Comparison of ENCODE assay signal across 8 mouse cellular contexts in the genomic region with DNA sequence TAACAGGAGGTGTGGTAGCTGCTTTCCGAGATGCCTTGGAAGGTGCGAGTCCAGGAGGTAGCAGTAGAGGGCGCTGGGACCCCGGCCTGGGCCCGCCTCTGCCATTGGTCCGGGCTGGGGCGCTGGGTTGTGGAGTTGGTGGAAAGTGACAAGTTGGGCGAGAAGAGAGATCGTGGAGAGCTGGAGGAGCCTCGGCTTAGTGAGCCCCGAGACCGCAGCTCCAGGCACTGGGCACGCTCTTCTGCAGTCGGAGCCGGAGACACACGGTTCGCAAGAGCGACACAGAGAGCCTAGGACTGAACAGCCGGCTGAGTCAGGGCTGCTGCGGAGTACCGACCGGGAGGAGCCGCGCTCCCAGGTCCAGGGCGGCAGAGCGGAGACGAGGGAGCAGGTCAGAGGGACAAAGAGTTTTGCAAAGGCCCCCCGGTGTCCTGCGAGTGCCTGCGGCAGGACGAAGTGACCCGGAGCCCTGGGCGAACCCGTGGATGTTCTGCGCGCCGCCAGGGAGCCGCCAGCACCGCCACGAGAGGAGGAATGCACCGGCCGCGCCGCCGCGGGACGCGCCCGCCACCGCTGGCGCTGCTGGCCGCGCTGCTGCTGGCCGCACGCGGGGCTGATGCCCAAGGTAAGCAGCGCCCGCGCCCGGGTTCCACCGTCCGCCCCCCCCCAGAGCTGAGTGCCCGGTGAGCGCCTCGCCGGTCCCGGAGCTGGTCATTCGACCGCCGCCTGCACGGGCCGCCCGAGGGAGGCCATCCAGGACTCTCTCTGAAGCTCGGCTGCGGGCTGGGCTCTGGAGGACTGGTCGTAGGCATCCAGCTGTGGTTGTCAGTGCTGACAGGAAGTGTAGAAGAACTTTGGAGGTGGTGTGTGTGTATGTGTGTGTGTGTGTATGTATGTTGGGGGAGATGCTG. TPM values are rescaled to one million over a fixed set of nuclear protein-coding genes. Genes with fewer than 3 reads are reported as not detected.
A peak's percentile ranks its signal among the peaks of the same experiment; 100 is the strongest.
DNase-seq lines count a peak whose midpoint lies in the region; ATAC-seq and TF ChIP-seq lines count a peak whose summit lies in the region.

A gene (plus strand): TSS at position 107 of the 911 bp plus-strand sequence.

- peak; percentile 47 for ATAC-seq in CD4-positive, CD25-positive, alpha-beta regulatory T cell, adult 4 months
- ATAC-seq in forebrain, embryonic 14.5 days: peak; percentile 90
- peak; percentile 74 for ATAC-seq in liver, embryonic 13.5 days (ENCODE audit: low read depth)
- ATAC-seq in neural tube, embryonic 11.5 days (ENCODE audit: insufficient read depth, low FRiP score, low TSS enrichment): peak; percentile 88
- ATAC-seq in stomach, postnatal 0 days (ENCODE audit: low FRiP score, low TSS enrichment): peak; percentile 88

- H3K27ac ChIP-seq in forebrain, embryonic 14.5 days (ENCODE audit: low read depth, low read length): peak within 1 kb of the TSS; percentile 33; the same call in 1 of the 2 replicates
- no peak within 1 kb of the TSS for H3K27ac ChIP-seq in liver, embryonic 13.5 days
- peak within 1 kb of the TSS; percentile 35; the same call in 1 of the 2 replicates for H3K27ac ChIP-seq in neural tube, embryonic 11.5 days (ENCODE audit: low read depth, low read length)
- peak within 1 kb of the TSS; percentile 82 for H3K27ac ChIP-seq in stomach, postnatal 0 days (replicated peaks)

- no peaks in the 10 kb centered on the region for H3K36me3 ChIP-seq in forebrain, embryonic 14.5 days (ENCODE audit: control insufficient read depth, insufficient read depth, low read length)
- no peaks in the 10 kb centered on the region for H3K36me3 ChIP-seq in liver, embryonic 13.5 days
- H3K36me3 ChIP-seq in neural tube, embryonic 11.5 days (ENCODE audit: control insufficient read depth, insufficient read depth, low read length): no peaks in the 10 kb centered on the region
- no peaks in the 10 kb centered on the region for H3K36me3 ChIP-seq in stomach, postnatal 0 days (ENCODE audit: control insufficient read depth, insufficient read depth, low read length)

- H3K4me3 ChIP-seq in forebrain, embryonic 14.5 days (ENCODE audit: low read depth, low read length): peak within 1 kb of the TSS; percentile 57
- H3K4me3 ChIP-seq in liver, embryonic 13.5 days (replicated peaks): peak within 1 kb of the TSS; percentile 56
- H3K4me3 ChIP-seq in neural tube, embryonic 11.5 days (ENCODE audit: low read depth, low read length): peak within 1 kb of the TSS; percentile 59
- peak within 1 kb of the TSS; percentile 71 for H3K4me3 ChIP-seq in stomach, postnatal 0 days (ENCODE audit: low read depth, low read length)

- no peak for TF ChIP-seq EP300 in stomach, postnatal 0 days (optimal IDR thresholded peaks at IDR 0.05)

- DNase-seq in c-Kit-positive CD71-positive TER-119-positive erythroid progenitor cells, embryonic 14.5 days (ENCODE audit: low spot score): peak; percentile 8
- DNase-seq in forebrain, embryonic 14.5 days (ENCODE audit: low spot score): peak; percentile 80
- peak; percentile 96 for DNase-seq in heart, postnatal 10 days
- DNase-seq in kidney, postnatal 36 days: peak; percentile 91 to 95
- DNase-seq in liver, embryonic 13.5 days: peak; percentile 22
- DNase-seq in neural tube, embryonic 11.5 days (ENCODE audit: low spot score): peak; percentile 92
- DNase-seq in stomach, postnatal 0 days (ENCODE audit: low spot score): peak; percentile 88

- intact Hi-C loops in heart, postnatal 10 days (cut with DNase I): loop anchor here (1.0 to 5.0 kb wide), 5 partner anchors 66 to 437 kb away; no protein-coding TSS in a partner anchor

- TF ChIP-seq CTCF in stomach, postnatal 0 days (IDR thresholded peaks at IDR 0.05; ENCODE audit: low read depth): peak; percentile 84

- no peaks in the 10 kb centered on the region for H3K9me3 ChIP-seq in forebrain, embryonic 14.5 days (replicated peaks; ENCODE audit: control insufficient read depth, low read length)
- no peaks in the 10 kb centered on the region for H3K9me3 ChIP-seq in liver, embryonic 13.5 days (replicated peaks)
- no peaks in the 10 kb centered on the region for H3K9me3 ChIP-seq in neural tube, embryonic 11.5 days (ENCODE audit: control insufficient read depth, low read length)
- no peaks in the 10 kb centered on the region for H3K9me3 ChIP-seq in stomach, postnatal 0 days (ENCODE audit: control insufficient read depth, low read length)

- under 1% methylated on average over 52 of the region's 76 CpGs for WGBS in forebrain, embryonic 14.5 days
- under 1% methylated on average over 74 of the region's 76 CpGs for WGBS in liver, embryonic 13.5 days (ENCODE audit: insufficient replicate concordance)
- WGBS in neural tube, embryonic 11.5 days: under 1% methylated on average over 71 of the region's 76 CpGs
- WGBS in stomach, postnatal 0 days: under 1% methylated on average over 54 of the region's 76 CpGs

- H3K4me2 ChIP-seq in forebrain, embryonic 14.5 days (ENCODE audit: low read length): peak within 1 kb of the TSS; percentile 95
- H3K4me2 ChIP-seq in liver, embryonic 13.5 days: peak within 1 kb of the TSS; percentile 67
- peak within 1 kb of the TSS; percentile 82 for H3K4me2 ChIP-seq in neural tube, embryonic 11.5 days (ENCODE audit: low read depth)
- H3K4me2 ChIP-seq in stomach, postnatal 0 days (replicated peaks; ENCODE audit: low read depth): peak within 1 kb of the TSS; percentile 83

- H3K9ac ChIP-seq in forebrain, embryonic 14.5 days (ENCODE audit: low read length): peak within 1 kb of the TSS; percentile 63
- peak within 1 kb of the TSS; percentile 47 for H3K9ac ChIP-seq in liver, embryonic 13.5 days
- peak within 1 kb of the TSS; percentile 77 for H3K9ac ChIP-seq in neural tube, embryonic 11.5 days (ENCODE audit: low read length)
- H3K9ac ChIP-seq in stomach, postnatal 0 days (ENCODE audit: low read length): peak within 1 kb of the TSS; percentile 69

- no peaks in the 10 kb centered on the region for H3K4me1 ChIP-seq in forebrain, embryonic 14.5 days (ENCODE audit: control insufficient read depth, insufficient read depth, low read length)
- no peaks in the 10 kb centered on the region for H3K4me1 ChIP-seq in liver, embryonic 13.5 days (replicated peaks)
- peaks cover 8% of the 10 kb centered on the region; the same call in 1 of the 2 replicates for H3K4me1 ChIP-seq in neural tube, embryonic 11.5 days (ENCODE audit: control insufficient read depth, insufficient read depth, low read length)
- no peaks in the 10 kb centered on the region; the same call in 1 of the 2 replicates for H3K4me1 ChIP-seq in stomach, postnatal 0 days (replicated peaks; ENCODE audit: control insufficient read depth, insufficient read depth)

- H3K27me3 ChIP-seq in forebrain, embryonic 14.5 days (replicated peaks; ENCODE audit: control insufficient read depth, insufficient read depth, low read length): peaks cover 12% of the 10 kb centered on the region; the same call in 1 of the 2 replicates
- H3K27me3 ChIP-seq in liver, embryonic 13.5 days: peaks cover 53% of the 10 kb centered on the region
- H3K27me3 ChIP-seq in neural tube, embryonic 11.5 days (ENCODE audit: control insufficient read depth, insufficient read depth, low read length): 0 out of 2 replicates have a peak, but pooled peaks cover 2% of the 10 kb centered on the region
- no peaks in the 10 kb centered on the region for H3K27me3 ChIP-seq in stomach, postnatal 0 days (ENCODE audit: control insufficient read depth, insufficient read depth, low read length)

RNA-seq across cellular contexts. Expression of the gene that starts here (rescaled TPM):
- polyA plus RNA-seq in CD4-positive, CD25-positive, alpha-beta regulatory T cell, adult 4 months (2017; shearing (Covaris generic)): not detected
- polyA plus RNA-seq in forebrain, embryonic 14.5 days (2014; fragmentation: Nextera tagmentation; extraction: Ambion mirVana): 0.84 and 1.1 TPM in 2 replicates
- total RNA-seq in heart, postnatal 10 days (2021): 10 to 100 TPM; 23.5 to 24.0 TPM
- polyA plus RNA-seq in liver, embryonic 13.5 days (2015; fragmentation: Nextera tagmentation; extraction: Ambion mirVana): 0.36 and 0.46 TPM in 2 replicates
- 6.9 and 8.0 TPM in 2 replicates for polyA plus RNA-seq in neural tube, embryonic 11.5 days (2014; fragmentation: Nextera tagmentation; extraction: Ambion mirVana)
- polyA plus RNA-seq in stomach, postnatal 0 days (2015; fragmentation: Nextera tagmentation; extraction: Ambion mirVana): 2.6 and 3.1 TPM in 2 replicates

Comparison
In these comparisons a context has a peak if more than half of its experiments do, and no peak if none do; other contexts are left out.
1. Peak in ATAC-seq in CD4-positive, CD25-positive, alpha-beta regulatory T cell, adult 4 months; RNA of the gene not detected or under 1 TPM.
2. Peak in DNase-seq, ATAC-seq, H3K4me3 ChIP-seq, H3K9ac ChIP-seq and H3K4me2 ChIP-seq in liver, embryonic 13.5 days; RNA of the gene not detected or under 1 TPM.
3. DNase-seq: peak in every context shown above with its lines; median percentile 96 in heart, postnatal 10 days; 93 in kidney, postnatal 36 days; 92 in neural tube, embryonic 11.5 days; 88 in stomach, postnatal 0 days; 80 in forebrain, embryonic 14.5 days; 22 in liver, embryonic 13.5 days; 8 in c-Kit-positive CD71-positive TER-119-positive erythroid progenitor cells, embryonic 14.5 days.